Mouse (Mus musculus): ENCODE results near the gene Spon1. TPM values are rescaled to one million over a fixed set of nuclear protein-coding genes. Genes with fewer than 3 reads are reported as not detected.
A peak's percentile ranks its signal among the peaks of the same experiment; 100 is the strongest.

Spon1 gene
- polyA plus RNA-seq, 1 experiment from 2014 or later, result 10.5 TPM

GRCm38 (mm10) chr7:114069726-114070457 lies 304.1 kb downstream of the Spon1 start:
- H3K36me3 ChIP-seq, result no peaks in the 10 kb centered on the region
- no peak for ATAC-seq (ENCODE audit: borderline replicate concordance, extremely low read depth, low FRiP score, low TSS enrichment)
- 73% methylated on average over 11 of the region's 11 CpGs for WGBS
- H3K27me3 ChIP-seq, result no peaks in the 10 kb centered on the region
- H3K4me2 ChIP-seq, result no peak overlapping the region
- no peak overlapping the region for H3K27ac ChIP-seq
- H3K4me3 ChIP-seq, result no peak overlapping the region
- H3K9me3 ChIP-seq, result no peaks in the 10 kb centered on the region
- no peak overlapping the region for H3K9ac ChIP-seq
- peaks cover 36% of the 10 kb centered on the region for H3K4me1 ChIP-seq

- no peaks in the 10 kb centered on the region for H3K27me3 ChIP-seq
- no peak overlapping the region for H3K9ac ChIP-seq
- H3K9me3 ChIP-seq, result no peaks in the 10 kb centered on the region
- H3K36me3 ChIP-seq, result no peaks in the 10 kb centered on the region
- H3K4me1 ChIP-seq, result peaks cover 31% of the 10 kb centered on the region
- WGBS, result 87% methylated on average over 3 of the region's 3 CpGs
- no peak overlapping the region for H3K4me3 ChIP-seq
- H3K27ac ChIP-seq, result no peak overlapping the region
- ATAC-seq (ENCODE audit: borderline replicate concordance, extremely low read depth, low FRiP score, low TSS enrichment), result no peak
- no peak overlapping the region for H3K4me2 ChIP-seq
Observed at GRCm38 (mm10) chr7:114070458-114070840, 304.7 kb downstream of the Spon1 start.

- ATAC-seq (ENCODE audit: borderline replicate concordance, extremely low read depth, low FRiP score, low TSS enrichment), result no peak
- Histone ChIP-seq H3K9me3 (no peaks in the 10 kb centered on the region), H3K9ac (no peak overlapping the region), H3K36me3 (no peaks in the 10 kb centered on the region), H3K4me1 (peaks cover 21% of the 10 kb centered on the region), H3K4me3 (no peak overlapping the region), H3K27me3 (no peaks in the 10 kb centered on the region), H3K4me2 (no peak overlapping the region), H3K27ac (no peak overlapping the region)
- 69% methylated on average over 5 of the region's 5 CpGs for WGBS
Observed at GRCm38 (mm10) chr7:114071395-114071794, 305.6 kb downstream of the Spon1 start.

GRCm38 (mm10) chr7:114071851-114072616 lies 306.2 kb downstream of the Spon1 start:
- ATAC-seq (ENCODE audit: borderline replicate concordance, extremely low read depth, low FRiP score, low TSS enrichment), result peak; percentile 33; the same call in 1 of the 2 replicates
- peak overlapping the region; percentile 17; the same call in 1 of the 2 replicates for H3K4me2 ChIP-seq
- WGBS, result 11% methylated on average over 13 of the region's 13 CpGs
- peaks cover 18% of the 10 kb centered on the region for H3K4me1 ChIP-seq
- no peaks in the 10 kb centered on the region for H3K36me3 ChIP-seq
- peak overlapping the region; percentile 44 for H3K27ac ChIP-seq
- no peaks in the 10 kb centered on the region for H3K27me3 ChIP-seq
- no peak overlapping the region for H3K4me3 ChIP-seq
- no peaks in the 10 kb centered on the region for H3K9me3 ChIP-seq
- no peak overlapping the region for H3K9ac ChIP-seq

- H3K9me3 ChIP-seq, result no peaks in the 10 kb centered on the region
- no peak for ATAC-seq (ENCODE audit: borderline replicate concordance, extremely low read depth, low FRiP score, low TSS enrichment)
- H3K36me3 ChIP-seq, result no peaks in the 10 kb centered on the region
- no peak overlapping the region for H3K4me2 ChIP-seq
- H3K4me3 ChIP-seq, result no peak overlapping the region
- H3K27ac ChIP-seq, result no peak overlapping the region
- H3K9ac ChIP-seq, result no peak overlapping the region
- WGBS, result 75% methylated on average over 7 of the region's 7 CpGs
- H3K4me1 ChIP-seq, result peaks cover 18% of the 10 kb centered on the region
- H3K27me3 ChIP-seq, result no peaks in the 10 kb centered on the region
Observed at GRCm38 (mm10) chr7:114074133-114074532, 308.3 kb downstream of the Spon1 start.

GRCm38 (mm10) chr7:114074595-114074994 lies 308.8 kb downstream of the Spon1 start:
- H3K4me3 ChIP-seq, result no peak overlapping the region
- H3K27me3 ChIP-seq, result no peaks in the 10 kb centered on the region
- no peaks in the 10 kb centered on the region for H3K9me3 ChIP-seq
- H3K4me1 ChIP-seq, result peaks cover 18% of the 10 kb centered on the region
- no peak for ATAC-seq (ENCODE audit: borderline replicate concordance, extremely low read depth, low FRiP score, low TSS enrichment)
- H3K27ac ChIP-seq, result no peak overlapping the region
- no peak overlapping the region for H3K4me2 ChIP-seq
- H3K9ac ChIP-seq, result no peak overlapping the region
- WGBS, result 80% methylated on average over 2 of the region's 2 CpGs
- H3K36me3 ChIP-seq, result no peaks in the 10 kb centered on the region

- Histone ChIP-seq H3K9ac (no peak overlapping the region), H3K4me1 (no peaks in the 10 kb centered on the region), H3K4me2 (no peak overlapping the region), H3K36me3 (no peaks in the 10 kb centered on the region), H3K27ac (no peak overlapping the region), H3K9me3 (no peaks in the 10 kb centered on the region), H3K4me3 (no peak overlapping the region), H3K27me3 (no peaks in the 10 kb centered on the region)
- WGBS, result 92% methylated on average over 4 of the region's 4 CpGs
- ATAC-seq (ENCODE audit: borderline replicate concordance, extremely low read depth, low FRiP score, low TSS enrichment), result no peak
Observed at GRCm38 (mm10) chr7:114079343-114079742, 313.5 kb downstream of the Spon1 start.

- no peak for ATAC-seq (ENCODE audit: borderline replicate concordance, extremely low read depth, low FRiP score, low TSS enrichment)
Observed at GRCm38 (mm10) chr7:114080250-114080649, 314.5 kb downstream of the Spon1 start.

GRCm38 (mm10) chr7:114081633-114082420 lies 316.0 kb downstream of the Spon1 start:
- Histone ChIP-seq H3K9me3 (no peaks in the 10 kb centered on the region), H3K36me3 (no peaks in the 10 kb centered on the region), H3K27ac (no peak overlapping the region), H3K9ac (no peak overlapping the region), H3K27me3 (no peaks in the 10 kb centered on the region), H3K4me1 (peaks cover 7% of the 10 kb centered on the region), H3K4me2 (no peak overlapping the region), H3K4me3 (no peak overlapping the region)
- 76% methylated on average over 21 of the region's 21 CpGs for WGBS
- ATAC-seq (ENCODE audit: borderline replicate concordance, extremely low read depth, low FRiP score, low TSS enrichment), result no peak

More at GRCm38 (mm10) chr7:114080250-114080649, 314.5 kb downstream of the Spon1 start:
- no peaks in the 10 kb centered on the region for H3K9me3 ChIP-seq
- no peak overlapping the region for H3K4me3 ChIP-seq
- H3K36me3 ChIP-seq, result no peaks in the 10 kb centered on the region
- no peak overlapping the region for H3K9ac ChIP-seq
- H3K27me3 ChIP-seq, result no peaks in the 10 kb centered on the region
- 94% methylated on average over 5 of the region's 5 CpGs for WGBS
- no peak overlapping the region for H3K4me2 ChIP-seq
- H3K27ac ChIP-seq, result no peak overlapping the region
- H3K4me1 ChIP-seq, result no peaks in the 10 kb centered on the region

- H3K4me2 ChIP-seq, result no peak overlapping the region
- peaks cover 18% of the 10 kb centered on the region for H3K4me1 ChIP-seq
- no peaks in the 10 kb centered on the region for H3K27me3 ChIP-seq
- 0 out of 2 replicates have a peak, but pooled peaks have one; percentile 52 for ATAC-seq (ENCODE audit: borderline replicate concordance, extremely low read depth, low FRiP score, low TSS enrichment)
- H3K27ac ChIP-seq, result no peak overlapping the region
- H3K9ac ChIP-seq, result no peak overlapping the region
- no peak overlapping the region for H3K4me3 ChIP-seq
- H3K36me3 ChIP-seq, result no peaks in the 10 kb centered on the region
- H3K9me3 ChIP-seq, result no peaks in the 10 kb centered on the region
- 57% methylated on average over 2 of the region's 2 CpGs for WGBS
Observed at GRCm38 (mm10) chr7:114083088-114083487, 317.3 kb downstream of the Spon1 start.

GRCm38 (mm10) chr7:114083760-114084159 lies 318.0 kb downstream of the Spon1 start:
- H3K27me3 ChIP-seq, result no peaks in the 10 kb centered on the region
- H3K36me3 ChIP-seq, result no peaks in the 10 kb centered on the region
- no peak for ATAC-seq (ENCODE audit: borderline replicate concordance, extremely low read depth, low FRiP score, low TSS enrichment)
- no peaks in the 10 kb centered on the region for H3K9me3 ChIP-seq
- H3K4me2 ChIP-seq, result no peak overlapping the region
- 79% methylated on average over 3 of the region's 3 CpGs for WGBS
- peaks cover 20% of the 10 kb centered on the region for H3K4me1 ChIP-seq
- no peak overlapping the region for H3K4me3 ChIP-seq
- no peak overlapping the region for H3K9ac ChIP-seq
- no peak overlapping the region for H3K27ac ChIP-seq
